Mouse (Mus musculus): ENCODE results near the gene Gzmm. TPM values are rescaled to one million over a fixed set of nuclear protein-coding genes. Genes with fewer than 3 reads are reported as not detected.
A peak's percentile ranks its signal among the peaks of the same experiment; 100 is the strongest.

The Gzmm gene
- polyA plus RNA-seq, 1 experiment from 2014 or later = 0.27 TPM

DNA sequence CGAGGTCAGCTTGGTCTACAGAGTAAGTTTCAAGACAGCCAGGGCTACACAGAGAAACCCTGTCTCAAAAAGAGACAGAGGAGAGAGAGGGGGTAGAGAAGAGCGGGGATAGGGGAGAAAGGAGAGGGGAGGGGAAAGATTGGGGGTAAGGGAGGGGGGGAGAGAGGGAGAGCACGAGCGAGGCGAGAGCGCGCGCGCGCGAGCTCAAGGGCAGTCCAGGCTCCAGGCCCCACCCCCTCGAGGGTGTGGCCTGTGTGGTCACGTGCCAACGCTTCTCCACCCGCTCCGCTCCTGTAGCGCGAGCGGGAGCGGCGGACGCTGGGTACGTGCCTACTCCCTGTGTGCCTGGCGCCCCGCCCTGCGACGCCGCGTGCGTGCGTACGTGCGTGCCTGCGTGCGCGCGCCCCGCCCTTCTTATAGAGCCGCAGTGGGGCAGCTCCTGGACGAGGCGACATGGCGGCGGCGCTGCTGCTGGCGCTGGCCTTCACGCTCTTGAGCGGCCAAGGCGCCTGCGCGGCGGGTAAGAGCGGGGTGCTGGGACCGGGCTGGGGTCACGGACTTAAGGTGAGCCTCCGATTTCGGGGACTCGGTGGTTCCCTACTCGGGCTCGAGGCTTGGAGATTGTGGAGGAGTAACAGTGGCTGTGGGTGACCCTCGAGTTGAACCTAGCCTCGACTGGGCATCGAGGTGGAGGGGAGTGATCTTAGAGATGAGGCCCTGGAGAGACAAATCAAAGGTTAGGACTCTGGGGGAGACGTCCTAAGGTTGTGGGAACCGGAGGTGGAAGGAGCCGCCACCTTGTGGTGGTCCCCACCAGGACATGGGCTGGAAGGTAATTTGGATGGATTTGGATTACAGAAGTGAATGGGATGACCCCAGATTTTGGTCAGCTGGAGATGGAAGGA, 15.5 kb downstream of the Gzmm start, which contains the start of gene Bsg:
Gene Bsg, plus strand, starts transcription at position 427 of the 905 bp plus-strand sequence.
- peaks cover 21% of the 10 kb centered on the region for H3K4me1 ChIP-seq (ENCODE audit: control insufficient read depth, insufficient read depth, low read length)
- H3K27me3 ChIP-seq (ENCODE audit: control insufficient read depth, insufficient read depth, low read length) = no peaks in the 10 kb centered on the region
- H3K9ac ChIP-seq (ENCODE audit: low read length) = peak within 1 kb of the TSS; percentile 72
- DNase-seq (ENCODE audit: low spot score, missing footprints) (peak; percentile 100), ATAC-seq (ENCODE audit: low FRiP score) (peak; percentile 97)
- H3K9me3 ChIP-seq (ENCODE audit: control insufficient read depth, low read length) = no peaks in the 10 kb centered on the region
- H3K36me3 ChIP-seq (ENCODE audit: control insufficient read depth, insufficient read depth, low read length) = peaks cover 4% of the 10 kb centered on the region; the same call in 1 of the 2 replicates
- H3K4me2 ChIP-seq = peak within 1 kb of the TSS; percentile 99
- H3K27ac ChIP-seq (ENCODE audit: low read depth, low read length) = peak within 1 kb of the TSS; percentile 8; the same call in 1 of the 2 replicates
- WGBS = 2% methylated on average over 47 of the region's 65 CpGs
- peak within 1 kb of the TSS; percentile 52 for H3K4me3 ChIP-seq (ENCODE audit: low read depth, low read length)

DNA sequence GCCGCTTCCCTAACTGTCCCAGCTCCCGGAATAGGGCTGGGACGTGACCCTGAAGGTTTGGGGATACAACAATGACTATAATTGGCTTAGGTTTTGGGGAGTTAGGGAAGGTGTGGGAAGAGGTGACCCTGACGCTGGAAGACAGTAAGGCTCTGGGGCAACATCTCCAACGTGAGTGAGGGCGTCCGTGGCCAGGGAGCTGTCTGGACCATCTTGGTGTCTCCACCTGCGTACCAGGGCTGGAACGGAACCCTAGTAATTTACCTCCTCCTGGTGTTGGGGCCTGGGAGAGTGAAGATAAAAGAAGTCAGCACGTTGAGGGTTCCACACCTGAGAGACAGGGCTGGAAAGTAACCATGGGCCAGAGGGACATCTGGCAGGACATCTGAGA, 16.1 kb downstream of the Gzmm start:
- 0 out of 2 replicates have a peak, but pooled peaks have one; percentile 0 for ATAC-seq (ENCODE audit: low FRiP score)
- 6% methylated on average over 10 of the region's 10 CpGs for WGBS
- no peak for DNase-seq (ENCODE audit: low spot score, missing footprints)

DNA sequence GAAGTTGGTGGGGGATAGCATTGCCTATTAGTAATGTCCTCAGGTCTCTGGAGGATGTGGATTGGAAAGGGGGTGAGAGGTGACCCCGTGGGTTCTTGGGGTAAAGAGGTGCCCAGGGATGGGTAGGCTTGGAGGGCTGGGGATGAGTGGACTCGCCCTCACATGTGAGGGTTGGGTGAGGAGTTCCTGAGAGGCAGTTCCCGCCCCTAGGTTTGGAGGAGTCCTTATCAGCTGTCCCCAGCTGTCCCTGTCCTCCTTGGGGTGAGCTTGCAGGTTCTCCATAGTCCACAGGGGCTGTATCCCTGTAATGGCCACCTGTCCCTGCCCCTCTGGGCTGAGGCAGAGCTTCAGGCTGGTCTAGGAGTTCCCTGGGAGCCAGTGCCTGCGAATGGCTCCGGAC, 17.1 kb downstream of the Gzmm start:
- WGBS = 74% methylated on average over 5 of the region's 5 CpGs
- Histone ChIP-seq H3K27me3 (ENCODE audit: control insufficient read depth, insufficient read depth, low read length) (no peaks in the 10 kb centered on the region), H3K4me3 (ENCODE audit: low read depth, low read length) (peak overlapping the region; percentile 52; the same call in 1 of the 2 replicates), H3K9me3 (ENCODE audit: control insufficient read depth, low read length) (no peaks in the 10 kb centered on the region), H3K9ac (ENCODE audit: low read length) (peak overlapping the region; percentile 72), H3K4me1 (ENCODE audit: control insufficient read depth, insufficient read depth, low read length) (peaks cover 21% of the 10 kb centered on the region), H3K4me2 (peak overlapping the region; percentile 99), H3K36me3 (ENCODE audit: control insufficient read depth, insufficient read depth, low read length) (peaks cover 12% of the 10 kb centered on the region), H3K27ac (ENCODE audit: low read depth, low read length) (no peak overlapping the region)
- DNase-seq (ENCODE audit: low spot score, missing footprints) (no peak), ATAC-seq (ENCODE audit: low FRiP score) (no peak)

More for the DNA sequence above, 16.1 kb downstream of the Gzmm start:
- Histone ChIP-seq H3K4me3 (ENCODE audit: low read depth, low read length) (peak overlapping the region; percentile 52), H3K27me3 (ENCODE audit: control insufficient read depth, insufficient read depth, low read length) (no peaks in the 10 kb centered on the region), H3K9me3 (ENCODE audit: control insufficient read depth, low read length) (no peaks in the 10 kb centered on the region), H3K27ac (ENCODE audit: low read depth, low read length) (peak overlapping the region; percentile 8; the same call in 1 of the 2 replicates), H3K36me3 (ENCODE audit: control insufficient read depth, insufficient read depth, low read length) (peaks cover 6% of the 10 kb centered on the region; the same call in 1 of the 2 replicates), H3K9ac (ENCODE audit: low read length) (peak overlapping the region; percentile 72), H3K4me1 (ENCODE audit: control insufficient read depth, insufficient read depth, low read length) (peaks cover 21% of the 10 kb centered on the region), H3K4me2 (peak overlapping the region; percentile 99)

DNA sequence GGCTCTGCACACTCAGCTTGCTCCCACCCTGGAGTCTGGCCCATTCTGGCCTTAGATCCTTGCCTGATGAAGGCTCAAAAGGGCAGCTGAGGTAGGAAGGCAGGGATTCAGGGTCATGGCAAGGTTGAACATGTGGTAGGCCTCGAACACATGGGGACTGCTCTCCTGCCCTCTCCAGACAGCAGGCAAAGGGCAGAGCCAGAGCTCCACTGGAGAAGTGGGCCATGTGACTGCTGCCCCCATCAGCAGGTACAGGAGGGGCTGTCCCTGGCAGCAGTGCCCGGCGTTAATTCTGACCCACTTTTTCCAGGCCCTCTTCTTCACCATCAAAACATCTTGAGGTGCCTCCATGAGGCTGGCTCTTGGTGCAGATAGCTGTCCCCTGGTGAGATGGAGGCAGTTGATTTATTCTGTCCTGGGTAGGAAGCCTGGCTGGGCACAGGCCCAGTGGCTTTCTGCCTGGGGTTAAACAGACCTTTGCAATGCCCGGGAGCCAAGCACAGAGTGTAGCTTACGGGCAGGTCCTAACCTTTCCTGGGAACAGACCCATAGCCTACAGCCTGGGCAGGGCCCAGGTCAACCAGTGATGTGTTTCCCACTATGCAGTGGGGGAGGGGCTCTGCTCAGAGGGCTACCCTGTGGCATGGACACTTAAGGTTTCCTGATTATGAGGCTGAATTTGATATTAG, 17.7 kb downstream of the Gzmm start:
- H3K27ac ChIP-seq (ENCODE audit: low read depth, low read length) = no peak overlapping the region
- peak overlapping the region; percentile 99 for H3K4me2 ChIP-seq

DNA sequence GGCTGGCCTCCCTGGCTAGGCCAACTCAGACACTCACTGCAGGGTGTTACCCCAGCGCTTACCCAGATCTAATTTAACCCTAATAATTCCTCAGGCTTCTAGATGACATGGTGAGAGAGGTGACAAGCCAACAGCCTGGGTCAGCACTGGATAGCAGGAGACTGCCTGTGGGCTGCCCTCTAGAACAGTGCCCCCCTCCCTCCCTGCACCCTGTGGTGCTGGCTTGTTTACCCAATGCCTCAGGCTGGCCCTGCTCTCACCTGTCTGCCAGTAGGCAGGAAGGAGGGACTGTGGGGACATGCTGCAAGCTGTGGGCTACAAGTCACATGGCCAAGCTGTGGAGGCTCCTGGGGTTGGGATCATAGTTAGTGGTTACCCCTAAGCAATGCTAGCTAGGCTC, 18.3 kb downstream of the Gzmm start:
- no peaks in the 10 kb centered on the region for H3K27me3 ChIP-seq (ENCODE audit: control insufficient read depth, insufficient read depth, low read length)
- H3K4me2 ChIP-seq = peak overlapping the region; percentile 99; the same call in 1 of the 2 replicates
- H3K9me3 ChIP-seq (ENCODE audit: control insufficient read depth, low read length) = no peaks in the 10 kb centered on the region
- H3K36me3 ChIP-seq (ENCODE audit: control insufficient read depth, insufficient read depth, low read length) = peaks cover 21% of the 10 kb centered on the region
- H3K9ac ChIP-seq (ENCODE audit: low read length) = no peak overlapping the region; the same call in 1 of the 2 replicates
- ATAC-seq (ENCODE audit: low FRiP score) (no peak), DNase-seq (ENCODE audit: low spot score, missing footprints) (no peak)
- no peak overlapping the region for H3K4me3 ChIP-seq (ENCODE audit: low read depth, low read length)
- 71% methylated on average over 1 of the region's 1 CpGs for WGBS
- no peak overlapping the region for H3K27ac ChIP-seq (ENCODE audit: low read depth, low read length)
- peaks cover 21% of the 10 kb centered on the region for H3K4me1 ChIP-seq (ENCODE audit: control insufficient read depth, insufficient read depth, low read length)

More for the DNA sequence above, 17.7 kb downstream of the Gzmm start:
- Histone ChIP-seq H3K27me3 (ENCODE audit: control insufficient read depth, insufficient read depth, low read length) (no peaks in the 10 kb centered on the region), H3K4me1 (ENCODE audit: control insufficient read depth, insufficient read depth, low read length) (peaks cover 21% of the 10 kb centered on the region), H3K36me3 (ENCODE audit: control insufficient read depth, insufficient read depth, low read length) (peaks cover 17% of the 10 kb centered on the region), H3K4me3 (ENCODE audit: low read depth, low read length) (peak overlapping the region; percentile 7; the same call in 1 of the 2 replicates), H3K9ac (ENCODE audit: low read length) (no peak overlapping the region; the same call in 1 of the 2 replicates), H3K9me3 (ENCODE audit: control insufficient read depth, low read length) (no peaks in the 10 kb centered on the region)
- ATAC-seq (ENCODE audit: low FRiP score) (no peak), DNase-seq (ENCODE audit: low spot score, missing footprints) (no peak)
- 90% methylated on average over 5 of the region's 5 CpGs for WGBS

DNA sequence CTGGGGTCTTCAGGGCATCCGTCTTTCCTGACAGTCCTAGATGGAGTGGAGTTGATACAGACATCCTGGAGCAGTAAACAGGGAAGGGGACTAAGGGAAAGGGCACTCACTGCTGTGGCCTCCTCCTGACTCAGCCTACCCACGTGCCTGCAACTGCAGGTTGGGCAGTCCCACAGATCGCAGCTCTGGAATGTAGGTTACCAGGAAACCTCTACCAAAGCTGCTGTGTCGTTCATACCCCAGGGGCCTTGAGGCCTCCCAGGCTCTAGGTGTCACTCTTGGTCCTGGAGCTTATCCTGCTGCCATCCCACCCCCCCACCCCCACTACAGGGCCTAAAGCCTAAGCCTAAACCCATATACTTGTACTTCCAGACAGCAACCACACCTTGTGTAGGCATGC, 18.9 kb downstream of the Gzmm start:
- H3K4me2 ChIP-seq = no peak overlapping the region
- H3K4me1 ChIP-seq (ENCODE audit: control insufficient read depth, insufficient read depth, low read length) = peaks cover 21% of the 10 kb centered on the region
- ATAC-seq (ENCODE audit: low FRiP score) (no peak), DNase-seq (ENCODE audit: low spot score, missing footprints) (no peak)
- peaks cover 21% of the 10 kb centered on the region for H3K36me3 ChIP-seq (ENCODE audit: control insufficient read depth, insufficient read depth, low read length)
- H3K4me3 ChIP-seq (ENCODE audit: low read depth, low read length) = no peak overlapping the region
- H3K27me3 ChIP-seq (ENCODE audit: control insufficient read depth, insufficient read depth, low read length) = no peaks in the 10 kb centered on the region
- no peak overlapping the region for H3K27ac ChIP-seq (ENCODE audit: low read depth, low read length)
- WGBS = 67% methylated on average over 4 of the region's 4 CpGs
- H3K9me3 ChIP-seq (ENCODE audit: control insufficient read depth, low read length) = no peaks in the 10 kb centered on the region
- H3K9ac ChIP-seq (ENCODE audit: low read length) = no peak overlapping the region

DNA sequence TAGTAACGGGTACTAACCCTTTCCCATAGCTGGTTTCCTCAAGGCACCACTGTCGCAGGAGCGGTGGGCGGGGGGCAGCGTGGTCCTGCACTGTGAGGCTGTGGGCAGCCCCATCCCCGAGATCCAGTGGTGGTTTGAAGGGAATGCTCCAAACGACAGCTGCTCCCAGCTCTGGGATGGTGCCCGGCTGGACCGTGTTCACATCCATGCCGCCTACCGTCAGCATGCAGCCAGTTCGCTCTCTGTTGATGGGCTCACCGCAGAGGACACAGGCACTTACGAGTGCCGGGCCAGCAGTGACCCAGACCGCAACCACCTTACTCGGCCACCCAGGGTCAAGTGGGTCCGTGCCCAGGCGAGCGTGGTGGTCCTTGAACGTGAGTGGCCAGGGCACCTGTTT, 19.8 kb downstream of the Gzmm start:
- H3K36me3 ChIP-seq (ENCODE audit: control insufficient read depth, insufficient read depth, low read length) = peaks cover 21% of the 10 kb centered on the region
- 90% methylated on average over 21 of the region's 21 CpGs for WGBS
- no peak for ATAC-seq (ENCODE audit: low FRiP score)

DNA sequence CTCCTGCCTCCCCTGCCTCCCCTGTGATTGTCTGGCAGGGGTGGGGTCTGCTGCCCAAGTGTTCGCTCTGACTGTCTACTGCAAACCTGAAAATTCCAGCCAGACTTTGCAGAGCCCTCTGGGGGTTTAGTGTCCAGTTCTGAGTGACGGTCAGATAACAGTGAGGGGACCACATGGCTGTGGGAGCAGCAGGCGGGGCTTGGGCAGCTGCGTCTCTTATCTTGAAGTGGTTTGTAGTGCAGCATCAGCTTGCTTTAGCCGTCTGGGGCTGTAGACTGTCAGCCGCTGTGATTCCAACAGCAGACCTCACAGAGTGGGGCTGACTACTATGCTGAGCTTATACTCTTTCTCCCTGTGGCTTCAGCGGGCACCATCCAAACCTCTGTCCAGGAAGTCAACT, 20.5 kb downstream of the Gzmm start:
- no peak overlapping the region for H3K4me2 ChIP-seq
- no peaks in the 10 kb centered on the region for H3K9me3 ChIP-seq (ENCODE audit: control insufficient read depth, low read length)
- H3K4me3 ChIP-seq (ENCODE audit: low read depth, low read length) = no peak overlapping the region
- H3K27ac ChIP-seq (ENCODE audit: low read depth, low read length) = no peak overlapping the region
- WGBS = 84% methylated on average over 7 of the region's 7 CpGs
- DNase-seq (ENCODE audit: low spot score, missing footprints) (no peak), ATAC-seq (ENCODE audit: low FRiP score) (no peak)
- no peak overlapping the region for H3K9ac ChIP-seq (ENCODE audit: low read length)
- H3K36me3 ChIP-seq (ENCODE audit: control insufficient read depth, insufficient read depth, low read length) = peaks cover 21% of the 10 kb centered on the region
- peaks cover 21% of the 10 kb centered on the region for H3K4me1 ChIP-seq (ENCODE audit: control insufficient read depth, insufficient read depth, low read length)
- no peaks in the 10 kb centered on the region; the same call in 1 of the 2 replicates for H3K27me3 ChIP-seq (ENCODE audit: control insufficient read depth, insufficient read depth, low read length)

More for the DNA sequence above, 19.8 kb downstream of the Gzmm start:
- H3K9ac ChIP-seq (ENCODE audit: low read length) = no peak overlapping the region
- no peak for DNase-seq (ENCODE audit: low spot score, missing footprints)
- H3K4me1 ChIP-seq (ENCODE audit: control insufficient read depth, insufficient read depth, low read length) = peaks cover 21% of the 10 kb centered on the region
- H3K9me3 ChIP-seq (ENCODE audit: control insufficient read depth, low read length) = no peaks in the 10 kb centered on the region
- H3K27ac ChIP-seq (ENCODE audit: low read depth, low read length) = no peak overlapping the region
- H3K27me3 ChIP-seq (ENCODE audit: control insufficient read depth, insufficient read depth, low read length) = no peaks in the 10 kb centered on the region
- H3K4me2 ChIP-seq = no peak overlapping the region
- H3K4me3 ChIP-seq (ENCODE audit: low read depth, low read length) = no peak overlapping the region
